Mouse (Mus musculus) G1E (cell line): Measurements from ENCODE around the gene Rpl29.

Experiments used
- CTCF ChIP-seq: IDR thresholded peaks from 2 replicates; pipeline ENCODE4 v1.5.1; 2012; ENCODE audit warnings: low read depth, low read length, inconsistent platforms, mixed read lengths
- GATA1 ChIP-seq: IDR thresholded peaks from 2 replicates; pipeline ENCODE4 v1.6.1; 2012; ENCODE audit warnings: borderline replicate concordance, low read length, inconsistent platforms, mixed read lengths
- GATA2 ChIP-seq: IDR thresholded peaks from 2 replicates; pipeline ENCODE4 v1.6.1; 2012; ENCODE audit warnings: low read depth, low read length, inconsistent platforms, borderline replicate concordance
- POLR2AphosphoS5 ChIP-seq: IDR thresholded peaks from 2 replicates; pipeline ENCODE4 v1.6.1; 2012; ENCODE audit warnings: low read depth, low read length, inconsistent platforms; ENCODE audit not compliant: insufficient replicate concordance
- TAL1 ChIP-seq: conservative IDR thresholded peaks from 2 replicates; pipeline ENCODE4 v1.6.1; 2012; ENCODE audit warnings: low read depth, low read length, inconsistent platforms, mixed read lengths

DNA sequence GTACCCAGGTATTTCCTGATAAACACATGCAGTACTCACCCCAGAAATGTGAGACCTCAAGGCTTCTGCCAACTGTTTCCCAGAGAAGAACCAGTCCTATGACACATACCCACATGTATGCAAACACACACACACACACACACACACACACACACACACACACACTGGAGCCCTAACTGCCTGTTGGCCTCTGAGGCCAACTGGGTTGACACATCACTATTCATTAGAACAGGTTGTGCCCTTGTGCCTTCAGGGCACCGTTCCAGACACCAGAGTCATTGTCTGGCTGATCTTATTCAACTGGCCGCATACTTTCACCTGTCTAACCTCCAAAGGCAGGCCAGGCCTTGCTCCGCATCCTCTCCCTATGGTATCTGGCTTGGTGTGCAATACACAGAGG is 17.0 kb upstream of the Rpl29 start:
- TF ChIP-seq CTCF = no peak
- TF ChIP-seq POLR2AphosphoS5 = no peak
- TF ChIP-seq GATA1 = no peak
- no peak for TF ChIP-seq TAL1
- no peak for TF ChIP-seq GATA2
